Mouse (Mus musculus): ENCODE results near the gene Spn. TPM values are rescaled to one million over a fixed set of nuclear protein-coding genes. Genes with fewer than 3 reads are reported as not detected.
"Not testable (repeated sequence)": the region's sequence is repeated elsewhere in the genome, so short reads cannot be mapped to it uniquely, and the experiment has no call there.

Gene Spn
- polyA plus RNA-seq, 1 experiment from 2014 or later = 1.0 TPM

DNA sequence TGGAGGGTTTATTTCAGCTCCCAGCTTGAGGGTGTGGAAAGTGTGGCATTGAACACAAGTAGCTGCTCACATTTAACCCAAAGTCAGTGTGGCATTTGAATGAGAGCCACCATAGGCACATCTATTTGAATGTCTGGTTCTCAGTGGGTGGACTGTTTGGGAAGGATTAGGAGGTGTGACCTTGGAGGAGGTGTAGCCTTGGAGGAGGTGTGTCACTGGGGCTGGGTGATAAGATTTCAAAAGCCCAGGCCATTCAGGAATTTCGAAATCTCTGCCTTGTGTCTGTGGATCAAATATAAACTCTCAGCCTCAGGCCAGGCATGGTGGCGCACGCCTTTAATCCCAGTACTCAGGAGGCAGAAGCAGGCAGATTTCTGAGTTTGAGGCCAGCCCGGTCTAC lies 38.7 kb downstream of the Spn start:
- Histone ChIP-seq H3K36me3 (no peaks in the 10 kb centered on the region), H3K4me1 (no peaks in the 10 kb centered on the region), H3K27ac (no peak overlapping the region), H3K9me3 (no peaks in the 10 kb centered on the region), H3K9ac (no peak overlapping the region), H3K4me2 (no peak overlapping the region), H3K4me3 (replicated peaks) (no peak overlapping the region), H3K27me3 (replicated peaks) (no peaks in the 10 kb centered on the region)
- 93% methylated on average over 4 of the region's 4 CpGs for WGBS
- ATAC-seq (ENCODE audit: insufficient read depth, low FRiP score, low read depth) = no peak

DNA sequence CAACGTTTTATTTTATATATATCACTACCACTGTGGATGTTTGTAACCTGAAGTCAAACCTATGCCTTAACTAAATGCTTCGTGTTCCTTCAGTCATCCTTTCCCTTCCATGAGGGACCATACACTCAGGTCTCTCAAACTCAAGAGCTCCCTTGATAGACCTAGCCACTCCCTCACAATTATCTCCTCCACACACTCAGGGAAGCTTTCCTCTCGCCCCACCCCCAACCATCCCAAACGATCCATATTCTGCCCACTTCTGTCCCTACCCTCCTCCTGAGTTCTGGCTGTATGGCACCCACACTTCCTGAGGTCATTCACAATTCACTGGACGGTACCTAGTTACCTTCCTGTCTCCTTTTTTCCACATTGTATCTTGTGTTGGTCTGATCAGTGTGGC lies 39.1 kb downstream of the Spn start:
- Histone ChIP-seq H3K27ac (no peak overlapping the region), H3K27me3 (replicated peaks) (no peaks in the 10 kb centered on the region), H3K9me3 (no peaks in the 10 kb centered on the region), H3K4me3 (replicated peaks) (no peak overlapping the region), H3K4me1 (no peaks in the 10 kb centered on the region), H3K36me3 (no peaks in the 10 kb centered on the region), H3K4me2 (no peak overlapping the region), H3K9ac (no peak overlapping the region)
- 76% methylated on average over 5 of the region's 5 CpGs for WGBS
- ATAC-seq (ENCODE audit: insufficient read depth, low FRiP score, low read depth) = no peak

DNA sequence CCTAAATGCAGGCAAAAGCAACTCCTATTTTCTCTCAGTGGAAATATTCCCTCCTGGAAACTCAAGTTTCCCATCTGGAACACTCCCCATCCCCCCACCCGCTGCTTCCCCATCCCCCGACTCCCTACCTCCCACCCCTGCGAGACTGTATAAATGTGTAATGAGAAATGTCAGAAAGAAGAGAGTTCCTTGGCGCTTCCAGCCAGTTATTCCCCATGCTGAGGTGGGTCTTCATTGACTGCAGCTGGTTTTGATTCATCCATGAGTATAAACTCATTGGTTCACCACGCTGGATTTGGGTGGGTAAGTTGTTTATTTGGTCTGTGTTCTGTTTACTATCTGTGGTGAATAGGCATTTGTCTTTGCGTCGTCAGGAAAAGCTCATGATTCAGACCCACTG lies 41.2 kb downstream of the Spn start:
- Histone ChIP-seq H3K4me1 (no peaks in the 10 kb centered on the region), H3K27ac (no peak overlapping the region), H3K4me3 (replicated peaks) (no peak overlapping the region), H3K27me3 (replicated peaks) (no peaks in the 10 kb centered on the region), H3K9ac (no peak overlapping the region), H3K36me3 (no peaks in the 10 kb centered on the region), H3K4me2 (no peak overlapping the region), H3K9me3 (no peaks in the 10 kb centered on the region)
- 45% methylated on average over 7 of the region's 7 CpGs for WGBS
- no peak for ATAC-seq (ENCODE audit: insufficient read depth, low FRiP score, low read depth)

DNA sequence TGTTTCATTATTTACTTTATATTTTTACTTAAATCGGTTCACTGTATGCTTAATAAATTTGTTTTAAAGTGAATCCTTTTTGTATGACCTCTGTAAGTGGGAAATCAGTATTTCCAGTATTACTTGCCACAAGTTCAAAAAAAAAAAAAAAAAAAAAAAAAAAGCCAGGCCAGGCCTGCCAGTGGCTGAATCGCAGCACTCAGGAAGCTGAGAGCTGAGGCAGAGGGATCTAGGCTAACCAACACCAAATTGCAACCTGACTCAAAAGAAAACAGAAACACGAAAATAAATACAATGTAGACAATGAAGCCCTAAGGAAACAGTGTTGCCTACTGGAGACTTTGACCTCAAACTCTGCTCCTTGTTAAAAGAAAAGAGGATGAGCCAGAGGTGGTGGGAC lies 43.7 kb downstream of the Spn start:
- H3K27ac ChIP-seq = no peak overlapping the region
- WGBS = 62% methylated on average over 3 of the region's 3 CpGs
- no peaks in the 10 kb centered on the region for H3K27me3 ChIP-seq (replicated peaks)
- H3K9me3 ChIP-seq = no peaks in the 10 kb centered on the region
- H3K9ac ChIP-seq = no peak overlapping the region
- ATAC-seq (ENCODE audit: insufficient read depth, low FRiP score, low read depth) = no peak
- H3K4me2 ChIP-seq = no peak overlapping the region
- no peaks in the 10 kb centered on the region for H3K36me3 ChIP-seq
- H3K4me3 ChIP-seq (replicated peaks) = no peak overlapping the region
- H3K4me1 ChIP-seq = no peaks in the 10 kb centered on the region

DNA sequence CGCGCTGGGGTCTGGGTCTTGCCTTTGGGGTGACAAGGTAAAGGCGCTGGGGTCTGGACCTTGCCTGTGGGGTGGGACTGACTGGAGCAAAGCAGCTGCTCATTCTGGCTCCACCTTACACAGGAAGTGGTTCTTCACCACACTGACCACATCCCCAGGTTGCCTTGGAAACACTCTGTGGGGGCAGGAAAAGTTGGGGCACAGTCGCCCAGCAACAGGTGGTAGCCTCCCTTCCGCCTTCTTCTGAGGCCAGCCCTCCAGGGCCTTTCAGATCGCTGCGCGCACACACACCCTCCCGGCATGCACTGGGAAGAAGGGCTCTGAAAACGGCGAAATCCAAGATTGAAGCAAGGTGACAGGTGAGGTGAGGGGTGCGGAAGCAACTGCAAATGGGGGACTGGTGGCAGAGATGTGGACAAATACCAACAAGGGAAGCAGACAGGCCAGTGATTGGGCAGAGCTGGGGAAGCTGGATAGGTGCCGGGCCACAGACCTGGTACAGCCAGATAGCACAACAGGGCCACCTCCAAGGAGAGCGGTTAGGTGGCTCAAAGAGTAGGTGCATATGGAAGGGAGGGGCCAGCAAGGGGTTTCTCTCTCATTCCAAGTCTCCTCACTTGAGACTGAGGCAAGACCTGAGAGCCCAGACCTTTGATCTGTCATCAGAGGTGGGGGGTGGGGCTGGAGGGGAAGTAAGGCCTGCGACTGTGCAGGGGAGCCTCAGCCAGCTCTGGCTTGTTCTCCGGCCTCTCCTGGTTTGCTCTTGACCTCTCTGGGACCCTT lies 46.3 kb downstream of the Spn start, which contains the start of gene AI467606:
Gene AI467606, plus strand, starts transcription at position 246 of the 783 bp plus-strand sequence.
- peak within 1 kb of the TSS; percentile 35 for H3K4me2 ChIP-seq
- no peaks in the 10 kb centered on the region for H3K4me1 ChIP-seq
- no peaks in the 10 kb centered on the region for H3K27me3 ChIP-seq (replicated peaks)
- peak within 1 kb of the TSS; percentile 28; the same call in 1 of the 2 replicates for H3K27ac ChIP-seq
- WGBS = 58% methylated on average over 16 of the region's 16 CpGs
- peak within 1 kb of the TSS; percentile 24 for H3K4me3 ChIP-seq (replicated peaks)
- no peaks in the 10 kb centered on the region for H3K9me3 ChIP-seq
- ATAC-seq (ENCODE audit: insufficient read depth, low FRiP score, low read depth) = peak; percentile 86
- no peak within 1 kb of the TSS for H3K9ac ChIP-seq
- no peaks in the 10 kb centered on the region for H3K36me3 ChIP-seq

DNA sequence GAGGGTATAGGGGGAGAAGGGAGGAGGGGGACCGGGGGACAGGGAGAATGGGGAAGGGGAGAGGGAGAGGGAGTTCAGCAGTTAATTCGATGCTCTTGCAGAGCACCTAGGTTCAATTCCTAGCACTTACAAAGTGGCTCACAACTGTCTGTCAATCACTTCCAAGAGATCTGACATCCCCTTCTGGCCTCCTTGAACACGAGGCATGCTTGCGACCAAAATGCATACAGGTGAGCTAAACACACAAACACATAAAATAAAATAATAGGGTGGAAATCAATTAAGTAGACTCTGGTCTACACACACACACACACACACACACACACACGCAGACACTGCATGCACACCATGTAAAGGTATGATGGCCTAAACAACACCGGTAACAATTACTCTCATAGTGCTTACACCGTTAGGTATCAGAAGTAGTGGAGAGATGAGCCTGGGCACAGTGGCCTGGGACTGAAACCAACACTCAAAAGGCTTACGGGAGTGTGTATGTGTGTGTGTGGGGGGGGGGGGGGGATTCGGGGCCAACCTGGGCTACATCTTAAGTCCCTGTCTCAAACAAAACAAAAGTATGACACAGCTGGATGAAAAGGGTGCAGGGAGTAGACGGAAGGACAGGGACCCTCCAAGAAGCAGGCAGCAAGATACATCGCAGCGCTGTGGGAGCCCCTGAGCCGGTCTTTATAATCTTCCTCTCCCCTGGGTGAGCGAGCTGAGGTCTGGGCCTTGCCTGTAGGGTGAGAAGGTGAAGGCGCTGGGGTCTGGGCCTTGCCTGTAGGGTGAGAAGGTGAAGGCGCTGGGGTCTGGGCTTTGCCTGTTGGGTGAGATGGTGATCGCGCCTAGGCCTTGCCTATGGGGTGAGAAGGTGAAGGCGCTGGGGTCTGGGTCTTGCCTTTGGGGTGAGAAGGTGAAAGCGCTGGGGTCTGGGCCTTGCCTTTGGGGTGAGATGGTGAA lies 47.2 kb downstream of the Spn start:
- no peak for ATAC-seq (ENCODE audit: insufficient read depth, low FRiP score, low read depth)
- WGBS = 82% methylated on average over 20 of the region's 20 CpGs
- H3K4me3 ChIP-seq (replicated peaks) = 0 out of 2 replicates have a peak overlapping the region, but pooled peaks have one; percentile 24
- H3K27me3 ChIP-seq (replicated peaks) = no peaks in the 10 kb centered on the region
- H3K4me1 ChIP-seq = no peaks in the 10 kb centered on the region
- peak overlapping the region; percentile 35; the same call in 1 of the 2 replicates for H3K4me2 ChIP-seq
- H3K9me3 ChIP-seq = no peaks in the 10 kb centered on the region
- H3K9ac ChIP-seq = no peak overlapping the region
- H3K36me3 ChIP-seq = no peaks in the 10 kb centered on the region
- H3K27ac ChIP-seq = peak overlapping the region; percentile 28; the same call in 1 of the 2 replicates

DNA sequence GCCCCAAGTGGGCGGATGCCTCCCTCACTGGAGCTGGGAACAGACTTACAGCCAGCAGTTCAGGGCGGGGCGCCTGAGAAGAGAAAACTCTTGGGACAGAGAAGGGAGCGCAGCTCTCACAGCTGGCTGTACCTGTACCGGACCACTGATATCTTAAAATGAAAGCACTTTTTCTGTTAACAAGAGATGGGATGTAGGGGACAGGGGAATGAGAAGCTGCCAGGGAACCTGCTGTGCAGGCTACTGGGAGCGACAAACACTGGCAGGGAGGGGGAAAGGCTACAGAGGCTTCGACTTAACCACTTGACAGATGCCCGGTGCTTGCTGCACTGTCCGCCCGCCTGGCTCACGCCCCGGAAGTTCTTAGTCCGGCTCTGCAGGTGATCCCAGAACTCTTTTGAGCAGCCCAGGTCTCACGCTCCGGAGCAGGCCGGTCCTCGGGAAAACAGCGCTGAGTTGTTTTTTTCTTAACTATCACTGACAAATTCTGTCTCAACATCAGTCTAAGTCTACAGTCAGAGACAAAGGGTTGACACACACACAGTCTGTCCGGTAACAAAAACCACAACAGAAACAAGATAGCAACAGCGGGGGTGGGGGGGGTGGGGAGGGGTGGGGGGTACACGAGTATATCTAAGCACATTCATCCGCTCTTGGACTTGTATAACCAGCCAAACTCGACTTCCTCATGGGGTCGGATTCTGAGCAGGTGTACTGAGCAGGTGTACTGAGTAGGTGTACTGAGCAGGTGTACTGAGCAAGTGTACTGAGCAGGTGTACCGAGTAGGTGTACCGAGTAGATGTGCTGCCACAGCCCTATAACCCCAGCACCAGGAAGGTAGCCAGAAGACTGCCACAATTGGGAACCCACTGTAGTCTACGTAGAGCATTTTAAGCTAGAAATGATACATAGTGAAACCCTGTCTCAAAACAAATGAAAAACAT lies 48.5 kb downstream of the Spn start:
- Histone ChIP-seq H3K36me3 (no peaks in the 10 kb centered on the region), H3K4me3 (replicated peaks) (peak overlapping the region; percentile 17; the same call in 1 of the 2 replicates), H3K27me3 (replicated peaks) (no peaks in the 10 kb centered on the region), H3K9me3 (no peaks in the 10 kb centered on the region), H3K9ac (no peak overlapping the region), H3K4me2 (peak overlapping the region; percentile 46), H3K4me1 (no peaks in the 10 kb centered on the region), H3K27ac (0 out of 2 replicates have a peak overlapping the region, but pooled peaks have one; percentile 33)
- 20% methylated on average over 27 of the region's 27 CpGs for WGBS
- no peak for ATAC-seq (ENCODE audit: insufficient read depth, low FRiP score, low read depth)

DNA sequence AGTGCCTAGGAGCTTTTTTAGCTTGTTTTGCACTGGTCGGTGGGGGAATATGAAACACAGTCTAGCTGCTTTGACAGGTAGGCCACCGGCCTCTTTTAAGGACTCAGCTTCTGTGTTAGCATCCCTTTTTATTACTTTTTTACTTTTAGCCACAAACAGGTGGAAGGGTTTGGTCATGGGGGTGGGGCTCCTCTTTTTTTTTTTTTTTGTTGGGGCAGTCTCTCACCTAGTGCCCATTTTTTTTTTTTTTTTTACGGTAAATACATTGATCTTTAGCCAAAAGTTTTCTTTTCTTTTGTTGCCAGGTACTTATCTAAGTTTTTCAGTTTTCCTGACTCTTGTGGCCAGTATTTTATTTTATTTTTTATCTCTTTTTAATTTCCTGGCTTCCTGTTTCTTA lies 49.5 kb downstream of the Spn start:
- Histone ChIP-seq H3K9ac (no peak overlapping the region), H3K27ac (no peak overlapping the region), H3K36me3 (no peaks in the 10 kb centered on the region), H3K4me1 (no peaks in the 10 kb centered on the region), H3K27me3 (replicated peaks) (no peaks in the 10 kb centered on the region), H3K9me3 (no peaks in the 10 kb centered on the region), H3K4me3 (replicated peaks) (no peak overlapping the region), H3K4me2 (no peak overlapping the region)
- no peak for ATAC-seq (ENCODE audit: insufficient read depth, low FRiP score, low read depth)
- WGBS = 74% methylated on average over 3 of the region's 3 CpGs

DNA sequence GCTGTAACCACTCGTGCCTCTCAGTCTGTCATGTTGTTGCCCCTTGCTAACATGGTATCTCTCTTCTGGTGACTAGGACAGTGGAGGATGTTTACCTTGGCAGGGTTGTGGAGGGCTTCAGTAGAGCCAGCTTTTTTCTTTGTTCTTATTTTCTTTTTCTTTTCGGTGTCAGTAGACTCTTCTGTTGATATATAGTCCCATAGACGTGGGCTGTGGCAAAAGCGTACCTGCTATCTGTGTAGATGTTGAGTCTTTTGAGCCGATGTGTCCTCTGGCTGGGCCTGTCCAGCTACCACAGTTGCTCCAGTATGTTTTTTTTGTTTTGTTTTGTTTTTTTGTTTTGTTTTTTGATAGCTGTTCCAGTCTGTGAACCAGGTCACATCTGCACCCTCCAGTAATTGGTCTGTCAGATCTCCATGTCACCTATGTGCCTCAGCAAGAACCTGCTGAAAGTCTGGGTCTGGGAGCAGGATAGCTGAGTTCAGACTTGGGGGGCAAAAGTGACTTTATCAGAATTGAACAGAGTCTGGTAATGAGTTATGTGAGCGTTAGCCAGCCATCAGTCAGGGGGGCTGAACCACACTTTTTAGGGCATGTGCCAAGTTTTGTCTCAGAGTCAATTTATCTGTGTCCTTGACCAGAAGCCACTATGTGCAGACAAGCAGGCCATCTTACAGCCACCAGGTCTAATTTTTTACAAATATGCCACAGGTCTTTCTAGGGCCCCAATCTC lies 50.2 kb downstream of the Spn start, which contains the start of gene Zg16:
Gene Zg16, minus strand, starts transcription at position 51 of the 733 bp plus-strand sequence.
- H3K36me3 ChIP-seq; ATAC-seq (ENCODE audit: insufficient read depth, low FRiP score, low read depth); H3K27ac ChIP-seq; H3K27me3 ChIP-seq (replicated peaks); H3K4me1 ChIP-seq; H3K9ac ChIP-seq; H3K9me3 ChIP-seq; H3K4me2 ChIP-seq; H3K4me3 ChIP-seq (replicated peaks): not testable (repeated sequence)
- 71% methylated on average over 6 of the region's 6 CpGs for WGBS

DNA sequence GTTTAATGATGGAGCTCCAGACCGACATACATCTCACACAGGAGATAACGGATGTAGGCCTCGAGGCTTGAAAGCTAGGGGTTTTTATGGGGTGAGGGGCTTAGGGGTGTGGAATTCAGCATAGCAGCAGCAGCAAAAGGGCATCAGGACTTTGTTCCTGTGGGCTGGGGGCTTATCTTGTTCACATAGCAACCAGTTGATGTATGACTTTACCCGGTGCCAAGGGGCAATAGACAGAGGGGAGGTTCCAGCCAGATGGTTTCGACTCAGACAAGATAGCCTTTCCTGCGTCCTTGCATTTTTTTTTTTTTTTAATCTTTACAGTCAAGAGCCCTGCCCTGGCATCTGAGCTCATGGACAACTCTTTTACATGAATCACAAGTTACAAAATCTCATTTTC lies 51.9 kb downstream of the Spn start:
- 30% methylated on average over 6 of the region's 6 CpGs for WGBS
- H3K4me1 ChIP-seq; H3K9me3 ChIP-seq; H3K4me2 ChIP-seq; H3K9ac ChIP-seq; H3K27me3 ChIP-seq (replicated peaks); H3K36me3 ChIP-seq; H3K27ac ChIP-seq; H3K4me3 ChIP-seq (replicated peaks); ATAC-seq (ENCODE audit: insufficient read depth, low FRiP score, low read depth): not testable (repeated sequence)

DNA sequence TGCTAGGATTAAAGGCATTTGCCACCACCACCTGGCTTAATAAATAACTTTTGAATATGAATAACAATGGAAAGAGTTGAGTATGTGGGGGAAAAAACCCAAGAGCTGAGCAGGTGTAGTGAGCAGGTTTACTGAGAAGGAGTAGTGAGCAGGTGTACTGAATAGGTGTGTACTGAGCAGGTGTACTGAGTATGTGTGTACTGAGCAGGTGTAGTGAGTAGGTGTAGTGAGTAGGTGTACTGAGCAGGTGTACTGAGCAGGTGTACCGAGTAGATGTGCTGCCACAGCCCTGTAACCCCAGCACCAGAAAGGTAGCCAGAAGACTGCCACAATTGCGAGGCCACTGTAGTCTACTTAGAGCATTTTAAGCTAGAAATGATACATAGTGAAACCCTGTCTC lies 52.8 kb downstream of the Spn start:
- WGBS = 66% methylated on average over 2 of the region's 2 CpGs
- no peaks in the 10 kb centered on the region for H3K36me3 ChIP-seq
- H3K9ac ChIP-seq = no peak overlapping the region
- H3K4me2 ChIP-seq = no peak overlapping the region
- H3K27ac ChIP-seq = no peak overlapping the region
- H3K9me3 ChIP-seq = no peaks in the 10 kb centered on the region
- no peak for ATAC-seq (ENCODE audit: insufficient read depth, low FRiP score, low read depth)
- no peak overlapping the region for H3K4me3 ChIP-seq (replicated peaks)
- no peaks in the 10 kb centered on the region for H3K4me1 ChIP-seq
- H3K27me3 ChIP-seq (replicated peaks) = no peaks in the 10 kb centered on the region
